Mouse (Mus musculus) midbrain, embryonic 11.5 days (tissue): ENCODE data around the gene Abcc1. TPM values are rescaled to one million over a fixed set of nuclear protein-coding genes. Genes with fewer than 3 reads are reported as not detected.

Experiments used
- ATAC-seq: fragments of 200-750 bp; cut with Nextera tagmentation; 2 replicates; pipeline ENCODE4 v1.8.0; 2017; ENCODE audit warnings: moderate TSS enrichment, moderate library complexity; ENCODE audit not compliant: low FRiP score
- DNase-seq: peaks from one replicate; pipeline ENCODE4 v3.0.0; 2015; ENCODE audit warnings: low spot score; ENCODE audit errors: missing footprints
- H3K27ac ChIP-seq: fragments of 300-500 bp; sonication (generic); 2 replicates; pipeline ENCODE4 v1.5.1; 2014; ENCODE audit warnings: low read depth, low read length
- H3K27me3 ChIP-seq: fragments of 300-500 bp; sonication (generic); 2 replicates; pipeline ENCODE4 v1.6.1; 2014; ENCODE audit warnings: mild to moderate bottlenecking, low read length, moderate library complexity, mixed read lengths; ENCODE audit not compliant: control insufficient read depth, insufficient read depth
- H3K36me3 ChIP-seq: fragments of 300-500 bp; sonication (generic); 2 replicates; pipeline ENCODE4 v1.6.1; 2014; ENCODE audit warnings: mild to moderate bottlenecking, low read length, moderate library complexity, mixed read lengths; ENCODE audit not compliant: control insufficient read depth, insufficient read depth
- H3K4me1 ChIP-seq: fragments of 300-500 bp; sonication (generic); 2 replicates; pipeline ENCODE4 v1.6.1; 2014; ENCODE audit warnings: low read length; ENCODE audit not compliant: control insufficient read depth, insufficient read depth
- H3K4me2 ChIP-seq: fragments of 300-500 bp; sonication (generic); 2 replicates; pipeline ENCODE4 v1.6.1; 2014; ENCODE audit warnings: mild to moderate bottlenecking, moderate library complexity
- H3K4me3 ChIP-seq: fragments of 300-500 bp; sonication (generic); 2 replicates; pipeline ENCODE4 v1.5.1; 2014; ENCODE audit warnings: low read depth, low read length
- H3K9ac ChIP-seq: fragments of 300-500 bp; sonication (generic); 2 replicates; pipeline ENCODE4 v1.6.1; 2014; ENCODE audit warnings: low read length
- H3K9me3 ChIP-seq: fragments of 300-500 bp; sonication (generic); 2 replicates; pipeline ENCODE4 v1.6.1; 2016; ENCODE audit warnings: low read length; ENCODE audit not compliant: control insufficient read depth
- WGBS: fragments of 180-500 bp; shearing (Covaris S2); extraction: QIAGEN DNeasy Blood & Tissue Kit; methylation state at CpG from one replicate; pipeline ENCODE4 v1.1.7; 2014; 5-methylcytosine and 5-hydroxymethylcytosine counted together
- polyA plus RNA-seq: library from polyadenylated mRNA; unstranded; fragments of >200 nt; fragmentation: Nextera tagmentation; extraction: Ambion mirVana; gene quantifications from 2 replicates; pipeline ENCODE4 v1.2.1, GENCODE M21; 2014

The Abcc1 gene
- polyA plus RNA-seq, 1 experiment from 2014 or later: 5.4 TPM

DNA sequence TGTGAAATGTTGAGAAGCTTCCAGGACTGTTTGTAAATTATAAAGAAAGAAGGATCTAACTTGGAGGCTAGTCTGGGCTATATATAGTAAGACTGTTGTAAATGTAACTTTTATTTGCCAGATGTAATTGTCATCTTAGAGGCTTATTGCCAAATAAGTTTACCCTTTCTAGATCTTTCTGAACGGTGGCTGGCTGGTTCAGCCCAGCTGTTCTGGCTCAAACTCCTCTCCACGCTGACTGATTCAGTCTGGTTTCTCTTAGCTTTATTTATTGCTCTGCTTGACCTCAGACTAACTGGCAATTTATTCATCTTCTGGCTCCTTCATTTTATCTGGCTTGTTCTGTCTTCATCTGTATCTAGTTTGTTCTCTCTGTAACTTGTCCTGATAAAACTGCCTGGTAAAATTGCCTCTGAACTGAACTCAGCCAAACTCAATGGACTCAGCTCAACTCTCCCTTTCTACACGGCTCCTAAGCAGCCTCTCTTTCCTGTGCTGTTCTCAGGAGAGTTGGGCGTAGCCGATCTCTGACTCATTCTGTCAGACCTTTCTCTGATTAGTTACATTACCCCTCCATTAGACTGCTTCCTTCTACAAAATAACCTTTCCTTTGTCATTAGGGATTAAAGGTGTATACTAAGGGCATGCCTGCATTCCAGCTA lies 55.7 kb downstream of the Abcc1 start:
- DNase-seq: no peak
- H3K9me3 ChIP-seq: no peaks in the 10 kb centered on the region
- no peak overlapping the region for H3K27ac ChIP-seq
- H3K27me3 ChIP-seq: no peaks in the 10 kb centered on the region
- H3K4me1 ChIP-seq: no peaks in the 10 kb centered on the region
- H3K4me2 ChIP-seq: no peak overlapping the region
- H3K9ac ChIP-seq: no peak overlapping the region
- H3K36me3 ChIP-seq: no peaks in the 10 kb centered on the region
- H3K4me3 ChIP-seq: no peak overlapping the region
- 89% methylated on average over 5 of the region's 5 CpGs for WGBS
- no peak for ATAC-seq

DNA sequence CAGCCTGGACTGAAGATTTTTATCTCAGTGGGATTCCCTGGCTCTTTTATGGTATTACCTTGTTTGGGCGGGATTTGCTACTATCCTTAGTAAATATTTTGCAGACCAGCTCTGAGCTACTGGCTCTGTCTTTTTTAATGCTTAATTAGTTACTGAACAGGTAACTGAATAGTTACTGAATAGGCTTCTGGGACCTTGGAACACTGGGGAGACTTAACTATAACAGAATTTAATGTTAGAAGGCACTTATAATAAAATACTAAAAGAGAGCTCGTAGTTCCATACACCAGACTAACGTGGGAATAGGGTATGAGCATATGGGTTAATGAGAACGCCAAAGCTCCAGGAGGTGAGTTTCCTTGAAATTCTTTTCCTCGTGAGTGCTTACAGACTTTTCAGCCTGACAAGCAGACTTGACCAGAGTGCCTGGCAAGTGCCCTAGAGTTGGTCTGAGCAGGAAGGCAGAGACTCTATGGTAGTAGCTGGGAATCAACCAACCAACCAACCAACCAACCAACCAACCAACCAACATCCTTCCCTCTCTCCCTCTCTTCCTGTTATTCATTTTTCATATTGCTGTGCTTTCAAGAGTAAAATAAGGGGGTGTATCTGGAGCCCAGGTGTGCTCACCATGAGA lies 59.3 kb downstream of the Abcc1 start:
- DNase-seq (no peak), ATAC-seq (no peak)
- Histone ChIP-seq H3K9me3 (no peaks in the 10 kb centered on the region), H3K27me3 (no peaks in the 10 kb centered on the region), H3K4me3 (no peak overlapping the region), H3K27ac (no peak overlapping the region), H3K4me1 (no peaks in the 10 kb centered on the region), H3K9ac (no peak overlapping the region), H3K36me3 (no peaks in the 10 kb centered on the region), H3K4me2 (no peak overlapping the region)
- WGBS: 88% methylated on average over 5 of the region's 5 CpGs

DNA sequence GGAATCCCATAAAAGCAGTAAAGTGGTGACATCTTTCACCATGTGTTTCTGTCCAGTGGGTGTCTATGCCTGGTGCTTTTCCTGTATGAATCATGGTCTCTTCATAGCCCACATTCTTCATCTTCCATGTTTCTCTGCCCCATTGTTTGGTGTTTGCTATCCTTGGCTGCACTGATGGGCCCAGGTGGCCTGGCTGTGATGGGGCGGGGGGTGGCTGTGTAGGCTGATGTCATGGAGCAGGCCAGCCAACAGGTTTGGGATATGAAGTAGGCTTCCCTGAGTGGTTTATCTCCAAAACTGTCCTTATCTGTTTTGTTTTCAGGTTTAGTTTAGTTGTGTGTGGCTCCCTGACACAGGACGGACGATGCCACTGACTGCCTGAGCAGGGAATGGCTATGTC lies 60.7 kb downstream of the Abcc1 start:
- DNase-seq: no peak
- no peak overlapping the region for H3K27ac ChIP-seq
- H3K4me1 ChIP-seq: no peaks in the 10 kb centered on the region
- no peak for ATAC-seq
- H3K4me3 ChIP-seq: no peak overlapping the region
- H3K9me3 ChIP-seq: no peaks in the 10 kb centered on the region
- no peak overlapping the region for H3K4me2 ChIP-seq
- H3K36me3 ChIP-seq: no peaks in the 10 kb centered on the region
- no peak overlapping the region for H3K9ac ChIP-seq
- whole genome bisulfite sequencing: 94% methylated on average over 3 of the region's 3 CpGs
- no peaks in the 10 kb centered on the region for H3K27me3 ChIP-seq

DNA sequence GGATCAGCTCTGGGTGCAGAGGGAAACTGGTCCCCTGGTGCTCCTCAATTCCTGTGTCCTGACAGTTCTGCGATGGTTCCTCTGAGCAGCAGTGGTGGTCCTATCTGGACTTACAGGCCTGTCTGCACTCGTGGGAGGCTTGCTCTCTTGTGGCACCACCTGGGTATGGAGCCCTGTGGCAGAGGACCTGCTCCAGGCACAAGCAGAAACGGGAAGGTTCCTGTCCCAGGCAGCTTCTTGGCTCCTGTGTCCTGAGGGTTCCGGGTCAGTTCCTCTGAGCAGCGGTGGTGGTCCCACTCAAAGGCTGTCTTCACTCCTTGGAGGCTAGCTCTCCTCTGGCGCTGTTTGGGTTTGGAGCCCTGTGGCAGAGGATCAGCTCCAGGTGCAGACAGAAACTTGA lies 68.0 kb downstream of the Abcc1 start:
- H3K4me3 ChIP-seq: no peak overlapping the region
- no peak overlapping the region for H3K27ac ChIP-seq
- 88% methylated on average over 6 of the region's 6 CpGs for WGBS
- no peaks in the 10 kb centered on the region for H3K9me3 ChIP-seq
- no peaks in the 10 kb centered on the region for H3K36me3 ChIP-seq
- ATAC-seq: no peak
- H3K9ac ChIP-seq: no peak overlapping the region
- DNase-seq: no peak
- no peaks in the 10 kb centered on the region for H3K4me1 ChIP-seq
- no peak overlapping the region for H3K4me2 ChIP-seq
- no peaks in the 10 kb centered on the region for H3K27me3 ChIP-seq

DNA sequence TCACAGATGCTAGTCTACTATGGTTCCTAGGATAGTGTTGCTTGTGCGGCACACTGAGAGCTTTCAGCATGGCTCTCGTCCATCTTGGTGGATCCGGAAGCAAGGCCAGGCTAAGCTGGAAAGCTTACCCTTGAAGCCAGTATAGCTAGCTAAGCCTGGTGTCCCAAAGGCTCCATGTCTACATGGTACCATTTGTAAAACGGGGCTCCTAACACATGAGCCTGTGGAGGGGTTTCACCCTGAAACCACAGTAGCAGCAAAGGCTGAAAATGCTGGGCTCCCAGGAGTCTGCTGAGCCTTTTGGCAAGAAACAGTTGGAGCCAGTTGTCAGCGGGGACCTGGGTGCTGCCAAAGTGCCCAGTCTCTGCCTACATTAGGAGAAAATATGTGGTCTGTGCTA lies 71.6 kb downstream of the Abcc1 start:
- no peaks in the 10 kb centered on the region for H3K27me3 ChIP-seq
- no peak for DNase-seq
- no peak for ATAC-seq
- no peak overlapping the region for H3K9ac ChIP-seq
- no peaks in the 10 kb centered on the region for H3K4me1 ChIP-seq
- WGBS: 91% methylated on average over 5 of the region's 5 CpGs
- H3K36me3 ChIP-seq: no peaks in the 10 kb centered on the region
- H3K9me3 ChIP-seq: no peaks in the 10 kb centered on the region
- no peak overlapping the region for H3K27ac ChIP-seq
- no peak overlapping the region for H3K4me2 ChIP-seq
- H3K4me3 ChIP-seq: no peak overlapping the region

DNA sequence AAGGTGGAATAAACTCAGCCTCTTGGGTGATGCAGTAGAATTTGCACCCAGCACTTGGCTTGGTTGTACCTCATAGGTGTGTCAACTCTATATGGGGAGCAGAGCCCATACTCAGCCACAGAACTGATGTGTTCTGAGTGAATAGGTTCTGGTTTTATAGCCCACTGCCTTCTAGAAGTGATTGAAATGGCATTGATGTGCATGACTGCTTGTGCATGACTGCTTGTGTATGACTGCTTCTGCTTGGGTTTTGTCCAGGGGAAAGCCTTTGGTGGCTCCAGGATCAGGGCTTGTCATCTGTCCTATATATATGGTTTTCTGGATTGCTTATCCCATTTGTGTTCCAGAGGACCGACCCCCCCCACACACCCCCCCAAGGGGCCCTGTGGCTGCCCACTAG lies 74.2 kb downstream of the Abcc1 start:
- no peaks in the 10 kb centered on the region for H3K36me3 ChIP-seq
- H3K27ac ChIP-seq: no peak overlapping the region
- H3K4me1 ChIP-seq: no peaks in the 10 kb centered on the region
- no peak overlapping the region for H3K4me3 ChIP-seq
- DNase-seq: no peak
- no peak overlapping the region for H3K4me2 ChIP-seq
- H3K27me3 ChIP-seq: no peaks in the 10 kb centered on the region
- no peak for ATAC-seq
- H3K9me3 ChIP-seq: no peaks in the 10 kb centered on the region
- no peak overlapping the region for H3K9ac ChIP-seq
- WGBS: 86% methylated on average over 1 of the region's 1 CpGs

DNA sequence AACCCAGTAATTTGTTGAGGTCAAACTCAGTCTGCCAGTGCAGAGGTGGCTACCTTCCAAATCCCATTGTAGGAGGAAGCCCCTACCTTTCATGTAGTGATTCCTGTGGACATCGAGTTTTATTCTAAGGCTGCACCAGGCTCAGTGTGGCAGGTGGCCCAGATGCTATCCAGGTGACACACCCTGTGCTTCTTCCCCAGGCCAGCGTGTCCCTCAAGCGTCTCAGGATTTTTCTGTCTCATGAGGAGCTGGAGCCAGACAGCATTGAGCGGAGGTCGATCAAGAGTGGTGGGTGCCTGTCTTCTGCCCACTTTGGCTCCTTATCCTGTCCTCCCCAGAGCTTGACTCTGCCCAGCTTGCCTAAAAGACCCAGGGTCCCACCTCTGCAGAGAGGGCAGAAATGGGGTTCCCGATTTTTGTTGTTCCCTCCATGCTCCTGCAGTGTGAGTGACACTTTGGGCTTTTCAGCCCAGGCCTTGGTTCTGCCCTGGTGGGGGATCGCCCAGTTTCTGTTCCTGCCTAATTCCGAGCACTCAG lies 76.2 kb downstream of the Abcc1 start:
- WGBS: 86% methylated on average over 8 of the region's 8 CpGs
- no peak overlapping the region for H3K27ac ChIP-seq

DNA sequence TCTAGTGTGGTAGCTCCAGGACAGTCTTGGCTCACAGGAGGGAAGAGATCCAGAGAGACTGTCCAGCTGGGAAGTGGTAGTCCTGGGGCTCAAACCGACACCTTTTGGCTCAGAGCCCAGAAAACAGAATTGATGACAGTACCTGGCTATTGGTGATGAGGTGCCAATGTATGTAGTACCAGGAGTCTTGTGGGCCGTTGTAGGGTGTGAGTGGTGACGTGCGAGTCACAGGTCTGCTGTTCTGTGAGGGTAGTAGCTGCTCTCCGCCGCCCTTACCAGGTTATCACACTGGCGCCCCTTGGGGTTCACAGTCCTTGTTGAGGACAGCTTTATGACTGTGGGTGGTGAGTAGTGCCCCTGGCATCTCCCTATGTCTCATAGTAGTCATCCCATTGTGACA lies 77.2 kb downstream of the Abcc1 start:
- H3K4me1 ChIP-seq: no peaks in the 10 kb centered on the region
- no peak for DNase-seq

More for the DNA sequence above, 76.2 kb downstream of the Abcc1 start:
- Histone ChIP-seq H3K4me2 (no peak overlapping the region), H3K9ac (no peak overlapping the region), H3K4me3 (no peak overlapping the region), H3K9me3 (no peaks in the 10 kb centered on the region), H3K27me3 (no peaks in the 10 kb centered on the region), H3K4me1 (no peaks in the 10 kb centered on the region), H3K36me3 (no peaks in the 10 kb centered on the region)
- DNase-seq (peak; percentile 47), ATAC-seq (no peak)

DNA sequence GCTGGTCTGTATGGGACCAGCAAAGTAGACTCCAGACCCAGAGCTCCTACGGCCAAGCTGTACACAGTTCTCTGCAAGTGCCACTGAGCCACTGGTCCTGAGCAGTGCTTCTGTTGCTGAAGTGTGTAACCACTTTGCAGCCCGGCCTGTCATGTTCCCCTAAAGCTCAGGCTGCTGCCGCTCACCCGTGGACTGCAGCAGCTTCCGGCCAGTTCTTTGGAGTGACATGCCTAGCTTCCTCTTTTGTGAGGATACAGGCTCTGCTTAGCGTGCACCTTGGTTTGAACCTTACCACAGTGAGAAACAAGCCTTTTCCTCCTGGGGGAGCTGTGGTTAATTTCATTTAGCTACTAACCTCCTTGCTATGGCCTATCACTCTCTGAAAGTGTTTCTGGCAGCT lies 77.7 kb downstream of the Abcc1 start:
- Histone ChIP-seq H3K4me1 (no peaks in the 10 kb centered on the region), H3K27me3 (no peaks in the 10 kb centered on the region), H3K9me3 (no peaks in the 10 kb centered on the region), H3K4me2 (no peak overlapping the region), H3K27ac (no peak overlapping the region), H3K4me3 (no peak overlapping the region), H3K9ac (no peak overlapping the region), H3K36me3 (no peaks in the 10 kb centered on the region)
- WGBS: 91% methylated on average over 6 of the region's 6 CpGs
- DNase-seq: no peak
- no peak for ATAC-seq

More for the DNA sequence above, 77.2 kb downstream of the Abcc1 start:
- no peak overlapping the region for H3K4me3 ChIP-seq
- no peak overlapping the region for H3K9ac ChIP-seq
- WGBS: 92% methylated on average over 7 of the region's 7 CpGs
- H3K27me3 ChIP-seq: no peaks in the 10 kb centered on the region
- no peak overlapping the region for H3K4me2 ChIP-seq
- H3K9me3 ChIP-seq: no peaks in the 10 kb centered on the region
- no peaks in the 10 kb centered on the region for H3K36me3 ChIP-seq
- no peak overlapping the region for H3K27ac ChIP-seq
- no peak for ATAC-seq
